Mouse (Mus musculus) left cerebral cortex, postnatal 10 days (tissue): ENCODE data around the gene Paqr4. TPM values are rescaled to one million over a fixed set of nuclear protein-coding genes. Genes with fewer than 3 reads are reported as not detected.
A peak's percentile ranks its signal among the peaks of the same experiment; 100 is the strongest.

ENCODE experiments used
- DNase-seq, 2 experiments: peaks; one replicate each; pipeline ENCODE4 v3.0.0; 2021 to 2022; ENCODE audit warnings: low spot score in 2 of 2, mixed read lengths in 1 of 2; ENCODE audit errors: extremely low spot score in 1 of 2
- intact Hi-C: fragments of 180-260 bp; cut with DNase I; formaldehyde crosslinking; loops from one replicate; pipeline ENCODE4 v1.15.1; 2025
- total RNA-seq, 2 experiments: library from RNA; stranded (reverse); gene quantifications; 2 replicates each; pipeline ENCODE4 v1.2.3; 2021

Gene Paqr4
- total RNA-seq, 2 experiments from 2014 or later: 55.8 to 57.7 TPM

GRCm38 (mm10) chr17:23757581-23757980 is 16.9 kb upstream of the Paqr4 start:
- DNase-seq: no peak
- intact Hi-C loops: no loop called here

GRCm38 (mm10) chr17:23755689-23756088 is 15.0 kb upstream of the Paqr4 start:
- DNase-seq: no peak

GRCm38 (mm10) chr17:23749400-23750191 is 8.9 kb upstream of the Paqr4 start:
- intact Hi-C loops: no loop called here
- DNase-seq: no peak

More at GRCm38 (mm10) chr17:23755689-23756088, 15.0 kb upstream of the Paqr4 start:
- intact Hi-C loops: no loop called here

- DNase-seq: peak; percentile 39 to 67
- intact Hi-C loops: no loop called here
These were observed 8.1 kb upstream of the Paqr4 start for GRCm38 (mm10) chr17:23748631-23749391.

- no peak for DNase-seq
- intact Hi-C loops: no loop called here
These were observed 7.4 kb upstream of the Paqr4 start for GRCm38 (mm10) chr17:23748026-23748425.

GRCm38 (mm10) chr17:23747471-23747870 is 6.8 kb upstream of the Paqr4 start:
- no peak for DNase-seq
- intact Hi-C loops: no loop called here

- no peak for DNase-seq
- intact Hi-C loops: no loop called here
These were observed 6.1 kb upstream of the Paqr4 start for GRCm38 (mm10) chr17:23746767-23747166.

- intact Hi-C loops: no loop called here
- no peak for DNase-seq
These were observed 5.6 kb upstream of the Paqr4 start for GRCm38 (mm10) chr17:23746311-23746710.

- intact Hi-C loops: no loop called here
- peak in 1 of 2 experiments; percentile 58 for DNase-seq
These were observed 4.9 kb upstream of the Paqr4 start, which contains the start of gene Kremen2 for GRCm38 (mm10) chr17:23745301-23746251. Kremen2 (minus strand) TSS chr17:23745833.

- DNase-seq: no peak
- intact Hi-C loops: no loop called here
These were observed 4.0 kb upstream of the Paqr4 start for GRCm38 (mm10) chr17:23744651-23745050.

GRCm38 (mm10) chr17:23744076-23744475 is 3.4 kb upstream of the Paqr4 start:
- intact Hi-C loops: no loop called here
- DNase-seq: no peak

- no peak for DNase-seq
- intact Hi-C loops: no loop called here
These were observed 2.3 kb upstream of the Paqr4 start for GRCm38 (mm10) chr17:23742941-23743340.

GRCm38 (mm10) chr17:23742210-23742793 is 1.6 kb upstream of the Paqr4 start:
- no peak for DNase-seq
- intact Hi-C loops: no loop called here

GRCm38 (mm10) chr17:23741359-23742209 is 917 bp upstream of the Paqr4 start:
- no peak for DNase-seq
- intact Hi-C loops: no loop called here

GRCm38 (mm10) chr17:23740136-23740584 is 507 bp downstream of the Paqr4 start:
- DNase-seq: peak; percentile 91 to 95
- intact Hi-C loops: no loop called here

- intact Hi-C loops: no loop called here
- peak in 1 of 2 experiments; percentile 59 for DNase-seq
These were observed 1.2 kb downstream of the Paqr4 start for GRCm38 (mm10) chr17:23739202-23740135.

- intact Hi-C loops: no loop called here
These were observed 1.8 kb downstream of the Paqr4 start for GRCm38 (mm10) chr17:23738836-23739201.

More at GRCm38 (mm10) chr17:23738836-23739201, 1.8 kb downstream of the Paqr4 start:
- DNase-seq: no peak
